In the genomic region with DNA sequence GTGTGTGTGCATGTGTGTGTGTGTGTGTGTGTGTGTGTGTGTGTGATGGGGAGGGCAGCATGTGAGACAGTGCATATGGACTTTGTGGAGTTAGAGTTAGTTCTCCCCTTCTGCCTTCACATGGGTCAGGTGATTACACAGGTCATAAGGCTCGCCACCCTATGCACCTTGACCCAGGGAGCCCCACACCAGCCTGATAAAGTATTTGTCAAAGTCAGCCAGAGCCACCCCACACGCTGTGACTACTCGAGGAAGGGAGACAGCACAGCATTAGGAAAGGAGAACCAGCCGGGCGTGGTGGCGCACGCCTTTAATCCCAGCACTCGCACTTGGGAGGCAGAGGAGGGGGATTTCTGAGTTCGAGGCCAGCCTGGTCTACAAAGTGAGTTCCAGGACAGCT, we compare ENCODE assay signal across 22 mouse cellular contexts.
DNase-seq lines count a peak whose midpoint lies in the region; ATAC-seq and TF ChIP-seq lines count a peak whose summit lies in the region.
"Had no signal": no experiment of that assay in that cellular context is flagged by ENCODE, and none has a peak within 500 bp of the region (broad histone marks: within the 10 kb centered on the region; RNA-seq: fewer than 3 reads in every experiment).

No protein-coding gene starts in this region.

- H3K4me2 ChIP-seq in intestine, embryonic 16.5 days (ENCODE audit: low read depth, low read length), result no peak overlapping the region
- no peak overlapping the region for H3K4me2 ChIP-seq in intestine, embryonic 15.5 days (replicated peaks)
- H3K4me2 ChIP-seq in intestine, postnatal 0 days (replicated peaks; ENCODE audit: low read depth), result no peak overlapping the region
- H3K4me2 ChIP-seq: embryonic facial prominence, embryonic 13.5 days; embryonic facial prominence, embryonic 15.5 days; forebrain, embryonic 12.5 days had no signal

- H3K27ac ChIP-seq in intestine, embryonic 16.5 days (ENCODE audit: low read length), result no peak overlapping the region
- H3K27ac ChIP-seq in intestine, embryonic 15.5 days, result no peak overlapping the region
- no peak overlapping the region for H3K27ac ChIP-seq in intestine, postnatal 0 days (ENCODE audit: low read depth, low read length)
- H3K27ac ChIP-seq: embryonic facial prominence, embryonic 13.5 days; embryonic facial prominence, embryonic 15.5 days; forebrain, embryonic 12.5 days had no signal

- peak; percentile 68 for ATAC-seq in intestine, embryonic 16.5 days
- ATAC-seq in intestine, embryonic 15.5 days, result no peak
- ATAC-seq in intestine, postnatal 0 days, result 0 out of 2 replicates have a peak, but pooled peaks have one; percentile 31
- ATAC-seq: forebrain, embryonic 14.5 days; forebrain, embryonic 16.5 days had no signal

- H3K9me3 ChIP-seq in intestine, embryonic 16.5 days (ENCODE audit: control insufficient read depth, low read length), result no peaks in the 10 kb centered on the region
- H3K9me3 ChIP-seq in intestine, embryonic 15.5 days, result no peaks in the 10 kb centered on the region
- no peaks in the 10 kb centered on the region for H3K9me3 ChIP-seq in intestine, postnatal 0 days (ENCODE audit: control insufficient read depth)
- H3K9me3 ChIP-seq: forebrain, embryonic 10.5 days; forebrain, embryonic 12.5 days had no signal

- no peaks in the 10 kb centered on the region for H3K4me1 ChIP-seq in intestine, embryonic 16.5 days (ENCODE audit: control insufficient read depth, insufficient read depth, low read length)
- 0 out of 2 replicates have a peak, but pooled peaks cover 2% of the 10 kb centered on the region for H3K4me1 ChIP-seq in intestine, embryonic 15.5 days (replicated peaks)
- no peaks in the 10 kb centered on the region for H3K4me1 ChIP-seq in intestine, postnatal 0 days (replicated peaks; ENCODE audit: control insufficient read depth, insufficient read depth, low read length)
- H3K4me1 ChIP-seq: embryonic facial prominence, embryonic 13.5 days; embryonic facial prominence, embryonic 15.5 days; forebrain, embryonic 12.5 days had no signal

- TF ChIP-seq CTCF in intestine, postnatal 0 days (IDR thresholded peaks at IDR 0.05; ENCODE audit: low read depth), result no peak

- DNase-seq in yolk sac, embryonic 10.5 days (ENCODE audit: low spot score), result peak; percentile 52
- DNase-seq in kidney, adult 18-20 months, result no peak
- DNase-seq: adrenal gland, adult 2 months; adrenal gland, postnatal 10 days; adrenal gland, postnatal 25 days; cerebellum, adult 11 months; cerebellum, adult 18-20 months; cerebellum, adult 8-10 months; cerebellum, adult 9-11 months; cerebellum, postnatal 14 days; cerebellum, postnatal 36 days; embryo, embryonic 11 days had no signal

- H3K27me3 ChIP-seq in intestine, embryonic 16.5 days (replicated peaks; ENCODE audit: control insufficient read depth, insufficient read depth, low read length), result no peaks in the 10 kb centered on the region
- H3K27me3 ChIP-seq in intestine, embryonic 15.5 days (replicated peaks), result no peaks in the 10 kb centered on the region
- H3K27me3 ChIP-seq in intestine, postnatal 0 days (replicated peaks; ENCODE audit: control insufficient read depth, insufficient read depth, low read length), result no peaks in the 10 kb centered on the region
- H3K27me3 ChIP-seq: embryonic facial prominence, embryonic 13.5 days; embryonic facial prominence, embryonic 15.5 days; forebrain, embryonic 12.5 days had no signal

- WGBS in intestine, embryonic 16.5 days, result 85% methylated on average over 9 of the region's 9 CpGs
- 77% methylated on average over 9 of the region's 9 CpGs for WGBS in intestine, embryonic 15.5 days
- 62% methylated on average over 9 of the region's 9 CpGs for WGBS in intestine, postnatal 0 days

- H3K4me3 ChIP-seq in intestine, embryonic 16.5 days (ENCODE audit: low read length), result no peak overlapping the region
- H3K4me3 ChIP-seq in intestine, embryonic 15.5 days (replicated peaks), result no peak overlapping the region
- H3K4me3 ChIP-seq in intestine, postnatal 0 days (ENCODE audit: low read depth, low read length), result no peak overlapping the region
- H3K4me3 ChIP-seq: embryonic facial prominence, embryonic 13.5 days; embryonic facial prominence, embryonic 15.5 days; erythroblast, embryonic 14.5 days; forebrain, embryonic 10.5 days; forebrain, embryonic 12.5 days had no signal

- H3K36me3 ChIP-seq in intestine, embryonic 16.5 days (ENCODE audit: control insufficient read depth, insufficient read depth, low read length), result peaks cover 11% of the 10 kb centered on the region; the same call in 1 of the 2 replicates
- H3K36me3 ChIP-seq in intestine, embryonic 15.5 days, result peaks cover 12% of the 10 kb centered on the region
- H3K36me3 ChIP-seq in intestine, postnatal 0 days (ENCODE audit: control insufficient read depth, insufficient read depth), result peaks cover 21% of the 10 kb centered on the region

- H3K9ac ChIP-seq in intestine, embryonic 16.5 days (ENCODE audit: low read depth, low read length), result no peak overlapping the region
- H3K9ac ChIP-seq in intestine, embryonic 15.5 days, result no peak overlapping the region
- H3K9ac ChIP-seq in intestine, postnatal 0 days (ENCODE audit: low read depth, low read length), result no peak overlapping the region
- H3K9ac ChIP-seq: embryonic facial prominence, embryonic 13.5 days; embryonic facial prominence, embryonic 15.5 days; forebrain, embryonic 12.5 days had no signal
